Mouse (Mus musculus) brain, adult 2 months (tissue): ENCODE results near the gene Bola2.
A peak's percentile ranks its signal among the peaks of the same experiment; 100 is the strongest.
"Not testable (repeated sequence)": the region's sequence is repeated elsewhere in the genome, so short reads cannot be mapped to it uniquely, and the experiment has no call there.

Experiments used
- DNase-seq: peaks from one replicate; pipeline ENCODE4 v3.0.0; 2011; ENCODE audit warnings: low read depth, low spot score

Gene Bola2

GRCm38 (mm10) chr7:126695210-126695611 lies at the start of gene Bola2:
Gene Bola2, plus strand, starts transcription at chr7:126695401.
- peak; percentile 80 for DNase-seq

DNA sequence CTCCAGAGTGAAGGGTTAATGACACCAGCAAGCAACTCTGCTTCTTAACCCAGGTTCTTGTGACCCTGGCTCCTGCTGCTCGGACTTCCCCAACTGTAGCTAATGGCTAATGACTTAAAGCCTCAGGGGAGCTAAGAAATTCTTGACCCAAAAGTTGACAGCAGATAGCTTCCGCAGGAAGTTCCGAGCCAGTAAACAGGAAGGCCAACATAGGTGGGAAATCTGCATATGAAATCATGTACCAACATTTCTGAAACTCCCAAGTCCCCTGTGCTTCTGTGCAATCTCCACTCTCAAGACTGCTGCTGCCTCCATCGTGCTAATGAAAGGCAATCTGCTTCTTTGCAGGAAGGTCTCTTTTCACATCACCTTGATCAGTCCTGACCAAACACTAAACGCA lies 49.5 kb upstream of the Bola2 start:
- no peak for DNase-seq

- DNase-seq: peak; percentile 35
These were observed 46.7 kb upstream of the Bola2 start for GRCm38 (mm10) chr7:126648486-126648885.

DNA sequence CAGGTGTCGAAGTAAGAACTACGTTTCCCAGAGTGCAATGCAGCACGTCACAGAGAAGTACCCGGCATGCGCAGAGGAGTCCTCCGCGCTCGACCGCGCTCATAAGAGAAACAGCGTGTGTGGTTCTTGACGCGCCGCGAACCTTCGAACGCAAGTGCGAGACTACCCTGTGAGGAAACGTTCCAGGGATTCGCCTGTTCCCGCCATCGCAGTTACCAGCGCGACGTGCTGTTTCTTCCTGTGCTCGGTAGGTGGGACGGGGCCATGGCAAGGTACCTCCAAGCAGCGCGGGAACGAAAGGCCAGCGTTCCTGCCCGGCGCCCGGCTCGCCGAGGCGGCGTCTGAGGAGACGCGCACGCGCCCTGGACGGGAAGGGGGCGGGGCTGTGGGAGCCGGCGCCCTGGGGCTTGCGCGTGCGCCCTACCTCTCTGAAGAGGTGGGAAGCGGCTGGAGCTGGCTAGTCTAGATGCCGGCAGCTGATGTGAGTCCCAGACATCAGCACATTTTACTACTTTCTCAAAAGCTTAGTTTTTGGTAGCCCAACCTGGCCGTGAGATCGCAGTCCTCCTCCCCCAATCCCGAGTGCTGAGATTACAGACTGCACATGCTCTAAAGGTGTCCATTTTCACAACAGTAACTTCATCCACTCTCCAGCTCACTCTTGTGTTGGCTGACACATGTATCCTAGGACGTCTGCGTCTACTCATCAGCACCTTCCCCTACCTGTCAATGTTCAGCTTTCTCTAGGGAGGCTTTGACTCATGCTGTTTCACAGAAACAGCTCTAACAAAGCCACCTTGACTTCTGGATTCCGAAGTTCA lies 45.8 kb upstream of the Bola2 start, which contains the start of gene Sgf29:
Sgf29 (plus strand) TSS at position 79 of the 821 bp plus-strand sequence.
- DNase-seq: peak; percentile 98

GRCm38 (mm10) chr7:126650852-126651251 lies 44.3 kb upstream of the Bola2 start:
- no peak for DNase-seq

GRCm38 (mm10) chr7:126653991-126654390 lies 41.2 kb upstream of the Bola2 start:
- DNase-seq: no peak

- DNase-seq: no peak
These were observed 39.5 kb upstream of the Bola2 start for GRCm38 (mm10) chr7:126655695-126656094.

DNA sequence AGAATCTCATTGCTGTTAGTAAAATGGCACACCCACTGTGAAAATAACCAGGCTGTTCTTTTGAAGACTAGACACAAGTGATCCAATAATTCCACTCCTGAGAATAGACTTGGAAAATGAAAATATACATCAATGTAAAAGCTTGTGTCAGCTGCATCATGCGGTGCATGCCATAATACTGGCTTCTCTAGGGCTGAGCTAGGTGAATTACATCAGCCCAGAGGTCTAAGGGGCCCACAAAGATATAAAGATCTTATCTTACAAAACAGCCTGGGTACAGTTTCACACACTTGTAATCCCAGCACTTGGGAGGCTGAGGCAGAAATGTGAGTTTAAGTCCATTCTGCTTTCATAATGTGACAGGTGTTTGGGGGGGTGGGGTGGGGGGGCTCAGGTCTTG lies 37.7 kb upstream of the Bola2 start:
- DNase-seq: no peak

- DNase-seq: no peak
These were observed 35.4 kb upstream of the Bola2 start for GRCm38 (mm10) chr7:126659771-126660170.

DNA sequence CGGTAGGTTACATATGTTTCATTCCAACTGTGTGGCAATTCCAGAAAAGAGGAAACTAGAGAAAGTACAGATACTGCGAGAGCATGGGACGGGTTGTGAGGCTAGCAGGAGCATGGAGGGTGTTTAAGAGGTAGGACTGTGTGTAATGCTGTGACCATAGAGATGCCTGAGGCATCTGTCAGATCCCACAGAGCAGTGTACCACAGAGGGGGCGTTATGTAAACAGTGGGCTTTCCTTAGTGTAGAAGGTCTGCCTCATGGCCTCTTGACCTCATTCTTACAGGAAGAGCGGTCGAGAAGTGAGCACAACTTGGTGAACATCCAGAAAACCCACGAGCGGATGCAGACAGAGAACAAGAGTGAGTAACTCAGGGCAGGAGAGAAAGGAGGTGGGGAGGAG lies 31.6 kb upstream of the Bola2 start:
- DNase-seq: no peak

DNA sequence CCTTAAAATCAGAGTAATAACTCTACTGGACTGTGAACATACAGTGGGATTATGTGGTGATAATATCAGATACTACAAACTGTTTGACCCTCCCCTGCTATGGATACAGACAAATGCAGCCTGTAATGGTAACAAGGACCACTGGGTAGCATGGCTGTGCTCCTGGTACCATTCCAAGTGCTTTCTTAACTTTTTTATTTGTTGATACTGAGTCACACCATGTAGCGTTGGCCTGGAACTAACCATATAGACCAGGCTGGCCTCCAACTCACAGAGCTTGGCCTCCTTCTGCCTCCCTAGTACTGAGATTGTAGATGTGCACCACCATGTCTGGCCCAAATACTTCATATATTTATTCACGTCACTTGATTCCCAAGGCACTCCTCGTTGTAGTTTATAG lies 29.9 kb upstream of the Bola2 start:
- no peak for DNase-seq

DNA sequence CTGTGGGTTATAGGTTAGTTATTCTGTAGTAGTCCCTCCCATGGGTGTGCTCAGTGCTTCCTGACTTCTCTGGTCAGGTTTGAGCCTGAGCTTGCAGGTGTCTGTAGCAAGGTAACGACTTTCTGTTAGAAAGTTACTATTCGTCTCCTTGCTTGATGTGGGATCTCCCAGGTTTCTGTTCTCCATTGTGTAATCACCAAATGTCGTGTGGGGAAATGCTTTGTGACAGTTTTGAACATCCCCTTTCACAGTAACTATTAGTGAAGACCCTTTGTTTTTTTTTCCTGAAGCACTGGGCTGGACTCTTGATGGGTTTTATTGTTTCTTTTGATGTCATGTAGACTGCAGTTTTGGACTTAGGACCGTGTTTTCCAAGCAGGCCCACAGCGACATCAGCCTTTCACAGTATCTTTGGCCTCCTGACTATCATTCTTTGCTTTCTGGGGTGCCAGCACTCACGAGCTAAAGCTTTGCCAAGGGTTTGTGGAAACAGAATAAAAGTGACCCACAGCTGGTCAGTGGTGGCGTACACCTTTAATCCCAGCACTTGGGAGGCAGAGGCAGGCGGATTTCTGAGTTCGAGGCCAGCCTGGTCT lies 27.6 kb upstream of the Bola2 start:
- no peak for DNase-seq

DNA sequence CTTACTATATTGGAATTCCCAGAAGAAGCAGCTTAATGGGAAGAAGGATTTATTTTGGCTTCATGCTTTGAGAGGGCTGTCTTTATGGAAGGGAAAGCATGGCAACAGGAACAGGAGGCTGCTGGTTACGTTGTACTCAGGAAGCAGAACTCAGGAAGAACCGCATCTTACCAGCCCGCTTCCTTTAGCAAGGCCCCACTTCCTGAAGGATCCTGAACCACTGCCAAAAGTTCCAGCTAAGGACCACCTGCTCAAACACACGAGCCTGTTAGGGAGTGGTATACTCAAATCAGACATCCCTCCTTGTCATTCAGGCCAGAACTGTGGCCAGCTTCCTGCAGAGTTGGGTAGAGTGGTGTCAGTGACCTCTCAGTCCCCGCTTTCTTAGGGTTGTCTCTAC lies 26.7 kb upstream of the Bola2 start:
- DNase-seq: no peak

DNA sequence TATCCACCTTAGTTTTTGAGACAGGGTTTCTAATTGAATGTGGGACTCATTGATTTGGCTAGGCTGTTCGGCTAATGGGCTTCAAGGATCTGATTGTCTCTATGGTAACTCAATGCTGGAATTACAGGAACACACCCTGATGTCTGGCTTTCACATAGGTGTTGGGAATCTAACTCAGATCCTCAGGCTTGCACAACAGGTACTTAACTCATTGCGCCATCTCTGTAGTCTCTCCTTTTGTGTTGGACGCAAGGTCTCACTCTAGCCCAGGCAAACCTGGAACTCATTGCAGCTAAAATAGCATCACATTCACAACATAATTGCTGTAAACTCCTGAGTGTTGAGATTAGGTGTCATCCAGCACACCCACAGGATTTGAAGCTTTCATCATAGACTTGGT lies 25.0 kb upstream of the Bola2 start:
- no peak for DNase-seq

- DNase-seq: no peak
These were observed 23.1 kb upstream of the Bola2 start for GRCm38 (mm10) chr7:126672111-126672510.

DNA sequence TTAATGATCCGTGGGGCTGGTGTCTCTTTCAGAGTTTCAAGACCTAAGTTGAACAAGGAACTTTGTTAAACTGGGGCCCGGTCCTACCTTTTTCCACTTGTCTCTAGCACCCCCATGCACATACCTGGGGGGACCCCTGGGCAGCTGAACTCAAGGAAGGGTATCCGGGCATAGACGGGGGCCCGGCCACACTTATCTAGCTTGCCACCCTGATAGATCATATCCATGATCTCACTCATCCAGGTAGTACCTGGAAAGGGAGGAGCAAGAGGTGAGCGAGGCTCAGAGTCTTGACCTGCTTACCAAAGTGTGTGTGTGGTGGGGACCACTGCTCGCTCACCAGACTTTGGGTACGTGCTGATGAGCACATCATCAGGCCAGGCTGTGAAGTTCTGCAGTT lies 20.1 kb upstream of the Bola2 start:
- no peak for DNase-seq

DNA sequence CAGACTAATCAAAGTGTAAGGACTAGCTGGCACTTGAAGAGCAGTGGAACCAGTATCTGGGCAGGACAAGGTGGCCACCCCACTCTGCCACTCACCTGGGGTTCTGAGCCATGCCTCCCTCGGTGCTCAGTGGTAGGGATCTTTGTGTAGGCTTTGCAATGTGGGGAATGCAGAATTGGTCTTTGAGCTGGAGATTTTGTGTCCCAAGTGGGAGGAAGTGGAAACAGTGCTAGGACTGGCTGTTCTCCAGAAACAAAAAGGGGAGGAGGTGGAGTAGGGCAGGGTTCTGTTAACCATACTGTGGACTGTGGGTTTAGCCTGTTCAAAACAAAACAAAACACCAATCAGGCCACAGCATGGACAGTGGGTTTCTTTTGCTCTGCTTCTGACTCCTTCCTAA lies 19.0 kb upstream of the Bola2 start, which contains the start of gene Sult1a1:
Sult1a1 (minus strand) TSS at position 226 of the 400 bp plus-strand sequence.
- peak; percentile 61 for DNase-seq

DNA sequence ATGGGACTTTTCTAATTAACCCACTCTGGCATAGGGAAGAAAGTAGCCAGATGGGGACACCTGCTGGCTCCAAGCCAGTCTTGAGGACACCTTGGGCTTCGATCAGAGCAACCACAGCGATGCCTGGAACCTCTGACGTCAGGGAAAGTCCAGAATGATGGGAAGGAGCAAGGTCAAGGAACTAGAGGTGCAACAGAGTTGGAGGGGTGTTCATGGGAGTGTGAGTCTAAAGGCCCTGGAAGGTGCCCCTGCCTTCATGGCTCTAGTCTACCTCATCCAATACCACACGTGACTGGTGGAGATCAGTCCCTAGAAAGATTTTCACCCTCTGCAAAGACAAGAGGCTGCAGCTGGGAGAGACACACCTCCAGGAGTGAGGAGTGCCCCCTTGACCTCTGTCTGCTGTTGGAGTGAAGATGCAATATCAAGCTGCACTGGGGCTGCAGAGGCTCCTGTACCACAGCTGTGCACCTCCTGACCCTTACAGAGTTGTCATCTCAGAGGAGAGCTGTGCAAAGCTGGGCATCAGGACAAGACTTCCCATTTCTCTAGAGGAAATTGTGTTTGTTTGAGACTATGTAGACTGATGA lies 18.5 kb upstream of the Bola2 start:
- DNase-seq: no peak

GRCm38 (mm10) chr7:126678545-126679341 lies 16.5 kb upstream of the Bola2 start:
- no peak for DNase-seq

GRCm38 (mm10) chr7:126679683-126680082 lies 15.5 kb upstream of the Bola2 start:
- no peak for DNase-seq

DNA sequence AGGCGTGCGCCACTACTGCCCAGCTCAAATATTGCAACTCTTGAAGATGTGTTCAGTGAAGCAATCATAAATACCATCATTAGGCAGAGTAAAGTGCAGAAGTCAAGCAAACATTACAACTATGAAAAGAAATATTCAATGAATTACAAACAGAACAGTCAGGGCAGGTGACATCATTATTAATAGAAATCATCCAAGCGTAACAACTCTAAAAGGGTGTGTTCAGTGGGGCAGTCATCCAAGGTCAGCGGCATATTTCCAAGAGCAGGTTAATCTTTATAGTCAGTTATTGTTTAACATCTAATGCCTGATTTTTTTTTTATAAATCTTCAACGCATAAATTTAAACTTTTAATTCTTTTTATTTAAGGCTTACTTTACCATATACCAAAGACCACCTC lies 14.0 kb upstream of the Bola2 start:
- DNase-seq: no peak

GRCm38 (mm10) chr7:126688156-126688555 lies 7.0 kb upstream of the Bola2 start:
- not testable (repeated sequence) for DNase-seq
